ENCODE assay signal across 23 mouse cellular contexts in the genomic region with DNA sequence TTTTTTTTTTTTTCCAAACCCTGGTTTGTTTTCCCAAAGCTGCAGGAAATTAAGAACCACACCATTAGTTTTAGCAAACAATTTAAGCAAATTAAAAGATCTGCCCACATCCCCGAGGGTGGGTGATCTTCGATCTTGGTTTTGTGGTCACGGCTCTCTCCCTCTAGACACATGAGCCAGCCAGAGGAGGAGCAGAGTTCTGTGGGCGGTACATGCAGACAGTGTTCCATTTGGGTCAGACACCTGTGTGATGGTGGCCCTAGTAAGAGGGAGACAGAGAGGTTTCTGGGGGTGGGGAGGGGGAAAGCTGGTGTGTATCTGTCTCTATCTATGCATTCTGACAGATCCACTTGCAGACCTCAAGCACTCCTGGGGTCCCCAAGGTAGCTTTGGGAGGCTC.
DNase-seq lines count a peak whose midpoint lies in the region; ATAC-seq lines count a peak whose summit lies in the region.
"Had no signal": no experiment of that assay in that cellular context is flagged by ENCODE, and none has a peak within 500 bp of the region (broad histone marks: within the 10 kb centered on the region; RNA-seq: fewer than 3 reads in every experiment).

No protein-coding gene starts in this region.

- H3K27me3 ChIP-seq in midbrain, embryonic 16.5 days (ENCODE audit: control insufficient read depth, insufficient read depth, low read depth, low read length) = no peaks in the 10 kb centered on the region
- no peaks in the 10 kb centered on the region for H3K27me3 ChIP-seq in midbrain, embryonic 13.5 days
- H3K27me3 ChIP-seq: forebrain, embryonic 12.5 days; limb, embryonic 12.5 days had no signal

- no peaks in the 10 kb centered on the region for H3K9me3 ChIP-seq in midbrain, embryonic 16.5 days (replicated peaks; ENCODE audit: control insufficient read depth, low read length, poor library complexity, severe bottlenecking)
- no peaks in the 10 kb centered on the region for H3K9me3 ChIP-seq in midbrain, embryonic 13.5 days
- H3K9me3 ChIP-seq: embryonic facial prominence, embryonic 10.5 days; forebrain, embryonic 12.5 days; heart, embryonic 10.5 days; limb, embryonic 12.5 days had no signal

- no peak overlapping the region for H3K4me3 ChIP-seq in midbrain, embryonic 16.5 days (ENCODE audit: low read depth, low read length)
- H3K4me3 ChIP-seq in midbrain, embryonic 13.5 days (replicated peaks) = no peak overlapping the region
- H3K4me3 ChIP-seq: embryonic facial prominence, embryonic 10.5 days; forebrain, embryonic 12.5 days; gastrocnemius, adult 2 months; heart, embryonic 10.5 days; limb, embryonic 12.5 days had no signal

- no peak for ATAC-seq in midbrain, embryonic 16.5 days
- ATAC-seq in midbrain, embryonic 13.5 days = no peak
- ATAC-seq: hindbrain, embryonic 16.5 days; intestine, postnatal 0 days; liver, postnatal 0 days; lung, postnatal 0 days had no signal

- H3K4me1 ChIP-seq in midbrain, embryonic 16.5 days (ENCODE audit: control insufficient read depth, insufficient read depth, low read length) = peaks cover 12% of the 10 kb centered on the region
- H3K4me1 ChIP-seq in midbrain, embryonic 13.5 days (replicated peaks) = peaks cover 16% of the 10 kb centered on the region

- peak overlapping the region; percentile 4; the same call in 1 of the 2 replicates for H3K27ac ChIP-seq in midbrain, embryonic 16.5 days (ENCODE audit: low read length)
- no peak overlapping the region for H3K27ac ChIP-seq in midbrain, embryonic 13.5 days
- H3K27ac ChIP-seq: embryonic facial prominence, embryonic 10.5 days; forebrain, embryonic 12.5 days; gastrocnemius, adult 2 months; heart, embryonic 10.5 days; limb, embryonic 12.5 days; macrophage; stomach, postnatal 0 days had no signal

- 63% methylated on average over 4 of the region's 4 CpGs for WGBS in midbrain, embryonic 16.5 days
- WGBS in midbrain, embryonic 13.5 days = 83% methylated on average over 4 of the region's 4 CpGs

- H3K4me2 ChIP-seq in midbrain, embryonic 16.5 days (ENCODE audit: low read length) = no peak overlapping the region
- H3K4me2 ChIP-seq in midbrain, embryonic 13.5 days (replicated peaks) = no peak overlapping the region
- H3K4me2 ChIP-seq: forebrain, embryonic 12.5 days; limb, embryonic 12.5 days; liver, embryonic 11.5 days had no signal

- no peak overlapping the region for H3K9ac ChIP-seq in midbrain, embryonic 16.5 days (ENCODE audit: low read depth, low read length)
- H3K9ac ChIP-seq in midbrain, embryonic 13.5 days (replicated peaks) = no peak overlapping the region
- H3K9ac ChIP-seq: forebrain, embryonic 12.5 days; limb, embryonic 12.5 days; liver, postnatal 0 days had no signal

- peak; percentile 6 for DNase-seq in induced T-regulatory cell, adult 2 months (ENCODE audit: low read depth)
- peak; percentile 32 to 65 for DNase-seq in thymus, postnatal 10 days (ENCODE audit: low spot score in 2 of 2)
- DNase-seq in gastrocnemius, adult 8-10 months (ENCODE audit: low spot score in 2 of 2) = no peak
- DNase-seq in cerebellum, adult 11 months = no peak
- DNase-seq in spleen, postnatal 14 days (ENCODE audit: low spot score in 2 of 2) = no peak
- DNase-seq: adrenal gland, postnatal 25 days; B cell, adult 2 months; cerebellum, adult 9-10 months; gastrocnemius, adult 2 months; kidney, postnatal 10 days; liver, postnatal 0 days had no signal

- H3K36me3 ChIP-seq in midbrain, embryonic 16.5 days (ENCODE audit: control insufficient read depth, insufficient read depth, low read length) = no peaks in the 10 kb centered on the region
- no peaks in the 10 kb centered on the region for H3K36me3 ChIP-seq in midbrain, embryonic 13.5 days
- H3K36me3 ChIP-seq: embryonic facial prominence, embryonic 10.5 days; forebrain, embryonic 12.5 days; heart, embryonic 10.5 days; limb, embryonic 12.5 days had no signal

Comparison
In these comparisons a context has a peak if more than half of its experiments do, and no peak if none do; other contexts are left out.
1. DNase-seq: peak in induced T-regulatory cell, adult 2 months (single experiment) and thymus, postnatal 10 days (2 of 2); none in gastrocnemius, adult 8-10 months (0 of 2), cerebellum, adult 11 months (single experiment) and spleen, postnatal 14 days (0 of 2).